8 mouse cellular contexts compared by ENCODE assay signal in the genomic region with DNA sequence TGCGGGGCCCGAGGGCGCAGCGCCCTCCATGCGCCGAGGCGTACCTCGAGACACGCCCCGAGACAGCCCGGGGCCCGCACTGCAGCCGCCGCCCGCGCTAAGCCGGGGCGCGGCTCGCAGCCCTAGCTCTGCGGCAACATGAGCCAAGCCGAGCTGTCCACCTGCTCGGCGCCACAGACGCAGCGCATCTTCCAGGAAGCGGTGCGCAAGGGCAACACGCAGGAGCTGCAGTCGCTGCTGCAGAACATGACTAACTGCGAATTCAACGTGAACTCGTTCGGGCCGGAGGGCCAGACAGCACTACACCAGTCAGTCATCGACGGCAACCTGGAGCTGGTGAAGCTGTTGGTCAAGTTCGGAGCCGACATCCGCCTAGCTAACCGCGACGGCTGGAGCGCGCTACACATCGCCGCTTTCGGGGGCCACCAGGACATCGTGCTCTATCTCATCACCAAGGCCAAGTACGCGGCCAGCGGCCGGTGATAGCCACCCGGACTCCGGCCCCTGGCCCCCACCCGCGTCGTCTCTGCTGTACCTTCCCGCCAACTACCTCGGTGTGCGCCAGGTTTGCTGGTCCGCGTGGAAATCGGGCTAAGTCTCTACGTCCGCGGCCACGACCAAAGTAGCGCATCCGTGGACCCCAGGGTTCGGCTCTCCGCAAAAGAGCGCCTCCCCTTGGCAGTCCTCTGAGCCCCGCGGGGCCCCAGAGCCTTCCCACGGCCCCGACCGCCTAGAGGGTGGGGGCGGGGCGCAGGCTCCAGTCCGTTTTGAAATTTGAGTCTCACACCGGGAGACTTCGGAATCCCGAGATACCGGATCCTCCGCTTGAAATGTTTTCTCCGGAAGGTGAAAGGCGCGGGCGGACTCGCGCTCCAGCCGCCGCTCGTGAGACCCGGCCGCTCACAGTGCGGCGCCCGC. TPM values are rescaled to one million over a fixed set of nuclear protein-coding genes. Genes with fewer than 3 reads are reported as not detected.
DNase-seq lines count a peak whose midpoint lies in the region; ATAC-seq and TF ChIP-seq lines count a peak whose summit lies in the region.

No protein-coding gene starts in this region.

- WGBS in forebrain, postnatal 0 days = 2% methylated on average over 99 of the region's 100 CpGs

- peak; percentile 1; the same call in 1 of the 2 replicates for TF ChIP-seq CTCF in forebrain, postnatal 0 days (IDR thresholded peaks at IDR 0.05; ENCODE audit: low read depth)

- H3K9me3 ChIP-seq in forebrain, postnatal 0 days (ENCODE audit: low read length) = no peaks in the 10 kb centered on the region
- no peaks in the 10 kb centered on the region for H3K9me3 ChIP-seq in megakaryocyte, embryonic 14.5 days

- H3K36me3 ChIP-seq in forebrain, postnatal 0 days (ENCODE audit: insufficient read depth) = no peaks in the 10 kb centered on the region
- peaks cover 8% of the 10 kb centered on the region for H3K36me3 ChIP-seq in megakaryocyte, embryonic 14.5 days (replicated peaks; ENCODE audit: low read length)

- DNase-seq in lung, adult 18-20 months = peak; percentile 63
- DNase-seq in lung, postnatal 25 days (ENCODE audit: low spot score) = no peak
- DNase-seq in c-Kit-negative CD71-positive TER-119-positive erythroid progenitor cells, embryonic 14.5 days (ENCODE audit: low read depth, low spot score) = peak; percentile 42
- peak; percentile 56 for DNase-seq in forebrain, postnatal 0 days
- peak; percentile 72 for DNase-seq in kidney, postnatal 10 days
- DNase-seq in spleen, postnatal 10 days (ENCODE audit: low spot score in 2 of 2) = peak; percentile 70 to 78
- DNase-seq in ovary, postnatal 10 days (ENCODE audit: low spot score) = no peak

- peak overlapping the region; percentile 64 for H3K4me3 ChIP-seq in forebrain, postnatal 0 days (ENCODE audit: low read depth, low read length)
- peak overlapping the region; percentile 96 for H3K4me3 ChIP-seq in megakaryocyte, embryonic 14.5 days (replicated peaks)

- peak overlapping the region; percentile 62 for H3K9ac ChIP-seq in forebrain, postnatal 0 days

- 0 out of 2 replicates have a peak, but pooled peaks cover 13% of the 10 kb centered on the region for H3K4me1 ChIP-seq in forebrain, postnatal 0 days (ENCODE audit: insufficient read depth)
- peaks cover 96% of the 10 kb centered on the region for H3K4me1 ChIP-seq in megakaryocyte, embryonic 14.5 days

- peak overlapping the region; percentile 87 for H3K4me2 ChIP-seq in forebrain, postnatal 0 days (ENCODE audit: low read depth)

- no peaks in the 10 kb centered on the region for H3K27me3 ChIP-seq in forebrain, postnatal 0 days (ENCODE audit: insufficient read depth, low read length)
- peaks cover 62% of the 10 kb centered on the region for H3K27me3 ChIP-seq in megakaryocyte, embryonic 14.5 days (replicated peaks)

- ATAC-seq in forebrain, postnatal 0 days = peak; percentile 26

- H3K27ac ChIP-seq in forebrain, postnatal 0 days (ENCODE audit: low read depth, low read length) = peak overlapping the region; percentile 76

RNA-seq across cellular contexts. Expression of gene Nrarp, which starts 0.7 kb away (rescaled TPM):
- 38.2 and 40.0 TPM in 2 replicates for total RNA-seq in forebrain, postnatal 0 days (2014; rRNA removed)
- 17.0 and 17.8 TPM in 2 replicates for polyA plus RNA-seq in forebrain, postnatal 0 days (2015; fragmentation: Nextera tagmentation; extraction: Ambion mirVana)
- 7.9 and 8.1 TPM in 2 replicates for polyA plus RNA-seq in megakaryocyte, embryonic 14.5 days (2012; ENCODE audit: insufficient read depth, low replicate concordance)

RNA-seq across cellular contexts. Expression of gene Tor4a, which starts 15.5 kb away (rescaled TPM):
- 1.7 and 3.3 TPM in 2 replicates for total RNA-seq in forebrain, postnatal 0 days (2014; rRNA removed)
- 0.92 and 1.2 TPM in 2 replicates for polyA plus RNA-seq in forebrain, postnatal 0 days (2015; fragmentation: Nextera tagmentation; extraction: Ambion mirVana)
- polyA plus RNA-seq in megakaryocyte, embryonic 14.5 days (2012; ENCODE audit: insufficient read depth, low replicate concordance) = 10.3 and 14.6 TPM in 2 replicates

RNA-seq across cellular contexts. Expression of gene Nelfb, which starts 30.1 kb away (rescaled TPM):
- 94.6 and 115 TPM in 2 replicates for total RNA-seq in forebrain, postnatal 0 days (2014; rRNA removed)
- polyA plus RNA-seq in forebrain, postnatal 0 days (2015; fragmentation: Nextera tagmentation; extraction: Ambion mirVana) = 57.1 and 76.1 TPM in 2 replicates
- polyA plus RNA-seq in megakaryocyte, embryonic 14.5 days (2012; ENCODE audit: insufficient read depth, low replicate concordance) = 22.9 and 24.0 TPM in 2 replicates

RNA-seq across cellular contexts. Expression of gene Stpg3, which starts 33.2 kb away (rescaled TPM):
- total RNA-seq in forebrain, postnatal 0 days (2014; rRNA removed) = not detected in 2 replicates
- not detected in 2 replicates for polyA plus RNA-seq in forebrain, postnatal 0 days (2015; fragmentation: Nextera tagmentation; extraction: Ambion mirVana)
- 0.08 and 1.5 TPM in 2 replicates for polyA plus RNA-seq in megakaryocyte, embryonic 14.5 days (2012; ENCODE audit: insufficient read depth, low replicate concordance)

RNA-seq across cellular contexts. Expression of gene Fam166a, which starts 37.3 kb away (rescaled TPM):
- total RNA-seq in forebrain, postnatal 0 days (2014; rRNA removed) = not detected in 2 replicates
- 0.94 TPM in 1 of 2 replicates, not detected in the other for polyA plus RNA-seq in forebrain, postnatal 0 days (2015; fragmentation: Nextera tagmentation; extraction: Ambion mirVana)
- polyA plus RNA-seq in megakaryocyte, embryonic 14.5 days (2012; ENCODE audit: insufficient read depth, low replicate concordance) = not detected in 2 replicates

Comparison
In these comparisons a context has a peak if more than half of its experiments do, and no peak if none do; other contexts are left out.
1. DNase-seq: peak in lung, adult 18-20 months (2 of 2), c-Kit-negative CD71-positive TER-119-positive erythroid progenitor cells, embryonic 14.5 days (single experiment), forebrain, postnatal 0 days (single experiment), kidney, postnatal 10 days (single experiment) and spleen, postnatal 10 days (2 of 2); none in lung, postnatal 25 days (single experiment) and ovary, postnatal 10 days (single experiment).